Mouse (Mus musculus): ENCODE results near the gene B4galnt2.

B4galnt2 gene

DNA sequence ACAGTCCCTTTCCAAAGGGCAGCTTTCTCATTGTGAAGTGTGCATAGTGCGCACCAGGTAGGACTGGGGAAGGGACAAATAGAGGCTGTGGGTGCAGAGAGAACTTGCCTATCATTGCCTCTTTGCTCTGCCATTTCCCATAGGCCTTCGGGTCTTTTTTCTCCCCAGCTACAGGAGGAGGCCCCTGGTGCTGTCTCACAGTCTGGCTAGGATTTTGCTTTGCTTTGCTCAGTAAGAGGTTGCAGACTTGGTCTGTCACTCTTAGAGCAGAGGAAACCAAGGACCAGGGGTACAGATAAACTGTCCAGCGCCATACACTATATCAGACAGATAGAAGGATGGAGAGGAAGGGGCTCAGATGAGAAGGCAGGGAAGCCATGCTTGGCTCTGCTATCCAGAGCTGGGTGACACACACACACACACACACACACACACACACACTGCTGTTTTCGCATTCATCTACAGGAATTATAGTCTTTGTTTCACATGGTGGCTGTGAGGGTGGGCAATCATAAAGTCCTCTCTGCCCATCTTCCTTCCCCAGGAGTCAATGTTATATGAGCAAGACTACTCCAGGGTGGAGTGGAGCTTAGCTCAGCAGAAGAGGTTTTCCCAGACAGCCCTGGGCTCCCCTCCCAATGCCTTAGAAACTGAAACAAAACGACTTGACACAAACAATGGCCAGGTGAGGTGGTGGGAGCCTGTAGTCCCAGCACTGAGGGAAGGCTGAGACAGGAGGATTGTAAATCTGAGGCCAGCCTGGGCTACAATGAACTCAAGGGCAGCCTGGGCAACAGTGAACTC is 73.8 kb downstream of the B4galnt2 start:
- no peak for DNase-seq (ENCODE audit: low read depth, low spot score)

DNA sequence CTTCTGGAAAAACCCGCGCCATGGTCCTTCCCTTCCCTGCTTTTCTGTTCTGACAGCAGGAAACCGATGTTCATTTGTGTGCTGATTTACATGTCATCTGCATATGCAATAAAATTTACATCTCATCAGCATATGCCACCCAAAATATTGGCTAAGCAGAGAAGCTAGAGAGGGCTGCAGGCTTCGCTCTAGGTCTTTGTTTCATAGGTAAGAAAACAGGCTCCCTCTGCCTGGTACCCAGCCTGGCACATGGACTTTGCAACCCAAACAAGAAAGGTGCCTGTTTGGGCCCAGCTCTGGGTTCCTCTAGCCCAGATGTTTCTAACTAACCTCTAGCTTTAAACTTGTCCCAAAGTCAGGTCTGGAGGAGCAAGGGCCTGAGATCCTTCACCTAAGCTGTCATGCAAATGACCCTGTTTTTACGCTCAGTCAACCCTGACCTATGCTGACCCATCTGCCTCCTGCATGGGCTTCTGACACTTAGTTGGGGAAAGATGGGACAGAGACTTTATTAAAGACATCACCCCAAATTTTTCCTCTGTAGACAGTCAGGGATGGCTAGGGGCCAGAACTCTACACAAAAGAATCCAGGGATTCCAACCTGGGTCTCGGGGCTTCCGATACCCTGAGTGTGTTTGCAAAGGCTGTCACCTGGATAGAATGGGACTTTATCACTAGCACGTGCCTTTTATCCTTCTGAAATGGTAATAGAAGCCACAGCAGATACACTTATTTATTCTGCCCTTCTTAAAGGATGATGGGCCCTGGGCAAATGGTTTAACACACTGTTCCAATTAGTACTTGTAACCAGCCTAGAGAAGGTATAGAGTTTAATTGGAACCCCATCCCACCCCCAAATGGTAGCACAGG is 75.5 kb downstream of the B4galnt2 start:
- DNase-seq (ENCODE audit: low read depth, low spot score), result no peak

DNA sequence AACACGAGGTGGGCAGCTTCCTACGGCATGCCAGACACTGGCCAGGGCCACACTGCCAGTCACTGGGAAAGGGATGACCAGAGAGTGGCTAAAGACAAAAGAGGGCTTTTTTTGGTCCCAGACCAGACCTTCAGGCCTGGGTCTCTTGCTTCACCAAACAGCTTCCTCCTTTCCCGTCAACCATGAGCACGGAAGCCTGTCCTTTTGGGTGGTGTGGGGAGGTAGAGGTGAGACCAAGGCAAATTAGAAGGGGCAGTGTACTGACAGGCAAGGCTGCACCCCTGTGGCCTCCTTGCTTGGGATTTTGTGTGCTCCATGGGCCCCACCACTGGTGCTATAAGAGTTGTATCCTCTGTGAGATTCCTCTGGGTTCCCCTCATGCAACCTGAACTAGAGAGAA is 76.1 kb downstream of the B4galnt2 start:
- no peak for DNase-seq (ENCODE audit: low read depth, low spot score)

- DNase-seq (ENCODE audit: low read depth, low spot score), result no peak
Measured at GRCm38 (mm10) chr11:95837059-95837458, 77.6 kb downstream of the B4galnt2 start, which contains the start of gene Gngt2. TSS of gene Gngt2 (plus strand) at chr11:95837216.

DNA sequence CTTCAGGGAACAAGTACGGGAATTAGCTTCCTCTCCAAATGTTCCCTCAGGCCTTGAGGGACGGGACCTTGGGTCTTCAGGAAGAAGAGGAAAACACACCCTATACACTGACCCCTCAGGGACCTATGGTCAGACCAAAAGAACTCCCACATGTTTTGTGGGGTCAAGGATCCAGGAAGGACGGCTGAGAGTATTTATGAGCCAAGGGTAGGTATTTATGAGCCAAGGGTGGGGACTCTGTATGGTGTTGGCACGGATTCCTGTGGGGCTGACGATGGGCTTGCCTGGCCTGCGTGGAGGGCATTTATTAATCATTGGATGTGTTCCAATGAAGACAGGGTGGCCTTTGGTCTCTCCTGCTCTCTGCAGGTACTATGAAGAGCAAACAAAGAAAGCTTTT is 78.3 kb downstream of the B4galnt2 start:
- DNase-seq (ENCODE audit: low read depth, low spot score), result no peak

DNA sequence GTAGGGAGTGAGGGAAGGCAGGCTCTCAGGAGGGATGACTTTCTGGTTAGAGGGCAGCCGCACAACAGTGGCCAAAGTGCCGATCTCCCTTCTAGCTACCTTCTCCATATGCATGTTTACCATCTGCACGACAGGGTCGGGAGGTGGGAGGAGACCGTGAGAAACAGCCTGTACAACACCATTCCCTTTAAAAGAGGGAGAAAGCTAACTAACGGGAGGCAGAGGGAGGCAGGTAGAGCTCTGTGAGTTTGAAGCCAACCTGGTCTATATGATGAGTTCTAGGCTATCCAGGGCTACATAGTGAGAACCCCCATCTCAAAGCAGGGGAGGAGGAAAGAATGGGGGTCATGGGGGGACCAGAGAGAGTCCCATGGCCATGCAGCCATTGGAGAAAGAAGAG is 78.9 kb downstream of the B4galnt2 start:
- no peak for DNase-seq (ENCODE audit: low read depth, low spot score)

DNA sequence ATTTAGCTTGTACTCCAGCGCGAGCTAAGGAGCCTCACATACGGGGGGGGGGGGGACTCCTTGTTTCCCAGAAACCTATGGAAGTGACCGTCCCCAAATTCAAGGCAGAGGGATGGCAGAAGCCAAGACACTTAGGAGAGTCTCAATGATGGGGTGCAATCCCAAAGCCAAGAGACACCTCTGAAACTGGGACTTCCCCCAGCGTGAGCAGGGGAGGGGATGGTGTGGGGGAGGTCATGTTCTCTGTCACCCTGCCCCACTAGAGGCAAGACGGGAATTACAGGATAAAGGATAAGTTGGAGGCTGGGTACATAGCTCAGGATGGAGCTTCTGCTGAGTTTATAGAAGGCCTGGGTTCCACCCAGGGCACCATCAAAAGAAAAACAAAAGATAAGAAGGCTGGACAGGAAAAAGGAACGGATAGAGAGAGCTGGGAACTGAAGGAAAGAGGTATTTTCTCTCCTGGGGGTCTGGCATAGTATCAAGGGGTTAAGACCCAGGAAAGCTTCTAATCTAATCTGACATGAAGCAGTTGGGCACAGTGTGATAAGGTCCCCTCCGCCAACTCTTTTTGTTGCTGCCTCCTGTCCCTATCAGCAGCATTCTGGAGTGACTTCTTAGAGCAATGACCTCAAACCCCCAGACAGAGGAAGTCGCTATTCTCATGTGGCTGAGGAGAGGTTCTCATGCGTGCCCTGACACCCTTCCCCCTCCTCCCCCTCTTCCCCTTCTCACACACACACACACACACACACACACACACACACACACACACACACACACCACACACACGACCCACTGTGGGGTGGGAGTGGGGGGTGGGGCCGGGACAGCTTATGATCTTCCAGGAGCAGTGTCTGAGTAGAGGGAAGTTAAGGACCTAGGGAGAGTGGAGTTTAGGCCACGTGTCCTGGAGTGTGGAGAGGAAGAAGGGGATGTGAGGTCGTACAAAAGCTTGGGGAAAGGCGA is 79.7 kb downstream of the B4galnt2 start:
- DNase-seq (ENCODE audit: low read depth, low spot score), result no peak

GRCm38 (mm10) chr11:95834143-95834667 is 80.5 kb downstream of the B4galnt2 start:
- DNase-seq (ENCODE audit: low read depth, low spot score), result peak; percentile 50

DNA sequence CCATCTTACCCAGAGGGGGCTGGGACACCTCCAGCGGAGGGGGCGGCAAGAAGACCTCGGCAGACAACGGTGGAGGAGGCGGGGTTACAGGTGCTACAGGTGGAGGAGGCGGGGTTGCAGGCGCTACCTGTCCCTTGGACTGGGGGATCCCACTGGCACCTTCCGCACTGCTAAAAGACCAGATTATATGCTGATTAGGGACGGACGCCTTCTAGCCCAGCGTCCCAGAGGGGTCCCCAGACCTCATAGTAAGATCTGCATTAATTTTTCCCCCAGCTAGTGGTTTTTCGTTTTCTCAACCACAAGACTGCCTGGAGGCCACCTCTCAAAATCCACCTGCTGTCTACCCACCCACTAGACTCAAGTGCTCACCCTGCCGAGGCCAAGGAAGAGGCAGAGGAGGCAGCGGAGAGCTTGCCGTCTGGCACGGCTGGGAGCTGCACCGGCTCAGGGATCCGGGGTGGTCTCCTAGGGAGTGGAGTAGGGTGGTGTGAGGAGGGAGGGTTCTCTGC is 81.0 kb downstream of the B4galnt2 start:
- no peak for DNase-seq (ENCODE audit: low read depth, low spot score)

DNA sequence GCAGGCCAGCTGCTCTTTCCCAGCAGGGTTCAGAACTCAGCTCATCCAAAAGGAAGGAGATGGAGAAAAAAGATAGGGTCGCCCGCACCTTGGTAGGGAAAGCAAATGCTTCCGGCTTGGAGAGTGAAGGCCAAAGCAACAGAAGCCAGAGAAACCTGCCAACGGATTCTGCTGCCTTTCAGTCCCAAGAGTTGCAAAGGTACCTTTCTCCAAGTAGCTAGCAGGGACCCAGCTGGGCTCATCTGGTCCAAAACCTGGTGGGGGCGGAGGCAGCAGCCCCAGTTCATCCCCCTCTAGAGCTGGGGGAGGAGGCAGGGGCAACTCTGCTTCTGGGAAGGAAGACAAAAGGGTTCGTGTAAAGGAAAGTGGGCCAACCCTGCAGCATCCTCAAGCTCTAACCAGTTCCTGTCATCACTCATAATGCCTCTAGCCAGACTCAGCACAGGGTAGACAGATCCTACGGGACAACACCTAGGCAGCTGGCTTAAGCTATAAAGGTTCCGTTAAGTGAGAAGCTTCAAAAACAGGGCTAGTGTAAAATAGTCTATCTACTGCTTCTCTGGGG is 81.6 kb downstream of the B4galnt2 start:
- DNase-seq (ENCODE audit: low read depth, low spot score), result no peak

DNA sequence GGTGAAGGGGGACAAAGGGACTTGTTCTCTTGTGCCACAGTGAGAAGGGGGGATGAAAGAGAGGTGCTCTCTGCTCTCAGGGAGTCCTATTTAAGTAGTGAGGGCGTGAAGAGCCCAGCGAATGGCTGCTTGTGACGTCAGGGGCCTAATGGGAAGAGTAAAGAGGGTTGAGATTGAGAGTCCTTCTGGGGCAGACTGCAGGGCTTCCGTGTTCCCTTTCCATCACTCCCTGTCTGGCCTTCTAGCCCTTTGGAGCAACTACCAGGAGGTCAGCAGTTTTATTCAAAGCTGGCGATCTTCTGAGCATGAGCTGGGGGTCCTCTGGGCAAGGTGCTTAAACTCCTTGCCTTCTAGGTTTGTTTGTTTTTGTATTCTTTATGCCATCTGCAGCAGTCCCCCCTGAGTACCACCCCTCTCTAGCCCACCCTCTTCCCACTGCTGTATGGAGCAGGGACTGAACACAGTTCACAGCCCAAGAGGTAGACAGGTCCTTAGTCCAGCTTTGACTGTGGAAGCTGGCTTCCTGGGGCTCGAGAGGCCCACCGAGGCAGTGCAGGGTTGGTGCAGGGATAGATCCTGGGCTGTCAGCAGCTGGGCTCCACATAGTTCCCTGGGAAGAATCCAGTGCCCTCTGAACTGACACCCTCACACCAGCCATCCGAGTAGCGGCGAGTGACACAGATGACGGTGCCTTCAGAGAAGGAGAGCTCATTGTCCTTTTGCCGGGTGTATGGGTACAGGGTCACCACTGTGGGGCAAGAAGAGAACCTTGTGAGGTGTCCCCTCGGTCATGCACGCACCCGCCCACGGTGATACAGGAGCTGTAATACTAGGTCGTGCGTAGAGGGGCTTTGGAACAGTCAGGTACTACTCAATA is 82.3 kb downstream of the B4galnt2 start:
- no peak for DNase-seq (ENCODE audit: low read depth, low spot score)

DNA sequence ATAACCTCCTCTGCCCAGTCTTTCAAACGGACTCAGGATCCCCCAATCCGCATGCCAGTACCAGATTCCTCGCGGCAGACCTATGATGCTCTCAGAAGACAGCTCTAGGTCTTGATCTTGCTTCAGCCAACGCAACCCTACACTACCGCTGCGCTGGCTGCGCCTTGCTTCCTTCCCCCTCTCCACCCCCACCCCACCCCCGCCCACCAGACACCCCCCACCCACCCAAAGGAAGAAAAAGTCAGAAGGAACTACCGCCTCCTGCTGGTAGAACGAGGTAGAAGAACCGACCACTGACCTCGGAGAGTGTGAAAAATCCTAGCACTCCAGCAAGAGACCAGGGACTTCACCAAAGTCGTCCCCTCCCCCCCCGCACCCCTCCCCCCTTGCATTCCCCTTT is 83.0 kb downstream of the B4galnt2 start:
- DNase-seq (ENCODE audit: low read depth, low spot score), result peak; percentile 76

DNA sequence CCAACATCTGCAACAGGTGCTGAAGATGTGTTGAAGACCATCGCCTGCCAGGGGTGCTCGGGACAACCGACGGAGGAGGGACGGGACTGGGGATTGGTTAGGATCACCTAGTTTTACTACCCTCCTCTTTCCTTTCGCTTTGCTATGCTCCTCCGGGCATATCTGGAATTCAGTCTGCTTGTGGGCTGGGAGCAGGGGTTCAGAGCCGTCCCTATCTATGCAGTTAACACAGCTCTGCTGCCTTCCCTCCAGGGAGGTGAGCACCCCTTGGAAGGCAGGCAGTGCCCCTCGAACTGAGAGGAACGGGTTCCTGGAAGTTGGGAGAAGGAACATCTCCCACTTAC is 83.4 kb downstream of the B4galnt2 start:
- no peak for DNase-seq (ENCODE audit: low read depth, low spot score)

DNA sequence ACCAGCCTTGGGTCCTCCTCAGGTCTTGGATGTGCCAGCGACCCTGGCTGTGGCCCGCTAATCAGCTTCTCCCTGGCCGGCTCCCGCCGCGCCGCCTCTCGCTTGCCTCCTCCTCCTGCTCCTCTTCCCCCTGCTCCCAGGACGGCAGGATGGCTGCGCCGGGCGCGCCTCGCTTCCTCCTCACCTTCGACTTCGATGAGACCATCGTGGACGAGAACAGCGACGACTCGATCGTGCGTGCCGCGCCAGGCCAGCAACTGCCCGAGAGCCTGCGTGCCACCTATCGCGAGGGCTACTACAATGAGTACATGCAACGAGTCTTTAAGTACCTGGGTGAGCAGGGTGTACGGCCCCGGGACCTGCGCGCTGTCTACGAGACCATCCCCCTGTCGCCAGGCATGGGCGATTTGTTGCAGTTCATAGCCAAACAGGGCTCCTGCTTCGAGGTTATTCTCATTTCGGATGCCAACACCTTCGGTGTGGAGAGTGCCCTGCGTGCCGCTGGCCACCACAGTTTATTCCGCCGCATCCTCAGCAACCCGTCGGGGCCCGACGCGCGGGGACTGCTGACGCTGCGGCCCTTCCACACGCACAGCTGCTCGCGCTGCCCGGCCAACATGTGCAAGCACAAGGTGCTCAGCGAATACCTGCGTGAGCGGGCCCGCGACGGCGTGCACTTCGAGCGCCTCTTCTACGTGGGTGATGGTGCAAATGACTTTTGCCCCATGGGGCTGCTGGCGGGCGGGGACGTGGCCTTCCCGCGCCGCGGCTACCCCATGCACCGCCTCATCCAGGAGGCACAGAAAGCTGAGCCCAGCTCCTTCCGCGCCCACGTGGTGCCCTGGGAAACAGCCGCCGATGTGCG is 84.0 kb downstream of the B4galnt2 start:
- peak; percentile 67 for DNase-seq (ENCODE audit: low read depth, low spot score)

- no peak for DNase-seq (ENCODE audit: low read depth, low spot score)
Measured at GRCm38 (mm10) chr11:95829526-95830050, 85.1 kb downstream of the B4galnt2 start.

DNA sequence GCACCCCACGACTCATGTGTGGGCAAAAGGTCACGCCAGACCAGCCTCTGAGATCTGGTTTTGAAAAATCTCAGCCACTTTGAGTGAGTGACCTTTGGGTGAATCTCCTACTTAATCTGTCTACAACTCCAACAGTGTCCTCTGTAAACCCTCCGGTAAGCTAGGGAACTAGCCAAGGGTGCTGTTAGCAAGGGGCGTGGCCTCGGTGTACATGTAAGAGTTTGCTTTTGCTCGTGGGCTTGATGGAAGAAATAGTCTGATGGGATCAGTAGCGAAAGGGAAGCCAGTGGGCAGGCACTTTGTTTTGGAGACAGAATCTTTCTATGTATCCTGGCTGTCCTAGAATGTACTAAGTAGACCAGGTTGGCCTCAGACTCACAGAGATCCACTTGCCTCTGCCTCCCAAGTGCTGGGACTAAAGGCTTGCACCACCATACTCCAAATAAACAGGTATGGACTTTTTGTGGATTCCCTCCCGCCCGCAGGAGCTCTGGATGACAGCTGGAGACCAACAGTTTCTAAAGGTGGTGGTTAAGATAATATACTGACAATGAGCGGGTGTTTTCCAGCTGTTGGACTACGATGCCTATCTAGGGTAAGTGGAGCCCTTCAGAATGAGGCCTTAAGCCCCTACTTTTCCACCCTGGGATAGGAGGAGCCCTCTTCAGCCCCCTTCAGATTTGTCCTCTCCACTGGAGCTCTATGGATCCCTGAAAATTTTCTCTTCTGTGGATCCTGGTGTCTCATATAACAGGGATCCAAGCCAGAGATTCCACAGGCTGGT is 86.3 kb downstream of the B4galnt2 start:
- no peak for DNase-seq (ENCODE audit: low read depth, low spot score)

- peak; percentile 76 for DNase-seq (ENCODE audit: low read depth, low spot score)
Measured at GRCm38 (mm10) chr11:95827464-95828085, 87.1 kb downstream of the B4galnt2 start.

DNA sequence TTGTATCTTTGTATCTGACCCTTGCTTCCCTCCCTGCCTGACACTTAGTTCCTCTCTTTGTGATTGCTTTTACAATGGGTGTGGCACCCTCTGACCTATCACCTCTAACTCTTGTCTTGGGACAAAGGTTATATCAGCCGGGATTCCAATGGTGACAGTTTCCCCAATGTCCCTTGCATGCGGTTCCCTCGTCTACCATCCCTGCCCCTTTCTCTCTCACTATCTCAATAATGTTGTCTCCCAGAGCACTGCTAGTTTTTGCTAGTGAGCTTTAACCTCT is 87.6 kb downstream of the B4galnt2 start:
- peak; percentile 37 for DNase-seq (ENCODE audit: low read depth, low spot score)
